Mouse (Mus musculus) CH12.LX (cell line): ENCODE measurements around the gene Gm43552.

ENCODE experiments used
- BHLHE40 ChIP-seq: IDR thresholded peaks from 2 replicates; pipeline ENCODE4 v1.6.1; 2011; ENCODE audit warnings: mild to moderate bottlenecking, low read depth, low read length, improper control_type of control experiment
- CTCF ChIP-seq, 2 experiments: IDR thresholded peaks in 1 of 2; conservative IDR thresholded peaks in 1 of 2; 2 replicates each; pipeline ENCODE4 v1.5.1; 2011 to 2012; ENCODE audit warnings: low read depth in 2 of 2, low read length in 2 of 2, improper control_type of control experiment in 1 of 2, inconsistent platforms in 1 of 2, mild to moderate bottlenecking in 1 of 2, moderate library complexity in 1 of 2
- HCFC1 ChIP-seq: IDR thresholded peaks from 2 replicates; pipeline ENCODE4 v1.6.1; 2012; ENCODE audit warnings: low read depth, mild to moderate bottlenecking, inconsistent platforms, low read length, improper control_type of control experiment
- KAT2A ChIP-seq: IDR thresholded peaks from 2 replicates; pipeline ENCODE4 v1.6.1; 2012; ENCODE audit warnings: low read length, improper control_type of control experiment, inconsistent platforms; ENCODE audit not compliant: insufficient replicate concordance
- MYC ChIP-seq: IDR thresholded peaks from 2 replicates; pipeline ENCODE4 v1.6.1; 2011; ENCODE audit warnings: low read depth, mild to moderate bottlenecking, improper control_type of control experiment, low read length
- POLR2A ChIP-seq: IDR thresholded peaks from 2 replicates; pipeline ENCODE4 v1.6.1; 2011; ENCODE audit warnings: low read depth, mild to moderate bottlenecking, improper control_type of control experiment, low read length
- SIN3A ChIP-seq: IDR thresholded peaks from 2 replicates; pipeline ENCODE4 v1.6.1; 2012; ENCODE audit warnings: low read length, improper control_type of control experiment, inconsistent platforms
- UBTF ChIP-seq: IDR thresholded peaks from 2 replicates; pipeline ENCODE4 v1.6.1; 2012; ENCODE audit warnings: low read depth, mild to moderate bottlenecking, inconsistent platforms, low read length, improper control_type of control experiment, moderate library complexity
- USF1 ChIP-seq: IDR thresholded peaks from 2 replicates; pipeline ENCODE4 v1.6.1; 2014; ENCODE audit warnings: low read depth, mild to moderate bottlenecking, inconsistent platforms, low read length, improper control_type of control experiment
- ZC3H11A ChIP-seq: IDR thresholded peaks from 2 replicates; pipeline ENCODE4 v1.6.1; 2012; ENCODE audit warnings: low read depth, mild to moderate bottlenecking, inconsistent platforms, low read length, improper control_type of control experiment

DNA sequence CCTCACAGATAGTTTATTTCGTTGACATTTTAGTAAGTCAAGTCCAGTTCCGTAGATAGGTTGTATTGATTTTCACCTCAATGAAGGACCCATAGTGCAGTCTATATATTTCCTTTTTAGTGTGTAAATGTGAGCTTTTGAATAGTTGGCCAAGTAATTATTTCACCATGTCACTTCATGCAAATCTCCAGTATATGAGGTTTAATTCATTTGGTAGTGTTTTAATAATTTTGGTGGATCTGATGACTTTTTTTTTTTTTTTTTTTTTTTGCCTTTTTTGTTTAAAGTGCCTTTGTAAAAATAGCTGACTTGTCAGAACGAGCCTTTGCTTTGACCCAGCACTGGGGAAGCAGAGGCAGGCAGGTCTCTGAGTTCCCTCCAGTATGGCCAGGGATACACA is 47.2 kb upstream of the Gm43552 start:
- TF ChIP-seq SIN3A, result no peak
- TF ChIP-seq POLR2A, result no peak
- no peak for TF ChIP-seq ZC3H11A
- no peak for TF ChIP-seq UBTF
- TF ChIP-seq HCFC1, result no peak
- no peak for TF ChIP-seq CTCF (conservative IDR thresholded peaks at IDR 0.05 in 1 of 2, IDR thresholded peaks at IDR 0.05 in 1 of 2; ENCODE audit: low read depth in 2 of 2, low read length in 2 of 2)
- TF ChIP-seq BHLHE40, result no peak
- no peak for TF ChIP-seq KAT2A
- TF ChIP-seq USF1, result no peak
- TF ChIP-seq MYC, result no peak
